Mouse (Mus musculus) c-Kit-negative CD71-positive TER-119-positive erythroid progenitor cells, embryonic 14.5 days (primary cell): ENCODE data around the gene Etv2.

Experiments used
- DNase-seq: peaks from one replicate; pipeline ENCODE4 v3.0.0-alpha.2; 2013; ENCODE audit warnings: low read depth, low spot score

Gene Etv2

DNA sequence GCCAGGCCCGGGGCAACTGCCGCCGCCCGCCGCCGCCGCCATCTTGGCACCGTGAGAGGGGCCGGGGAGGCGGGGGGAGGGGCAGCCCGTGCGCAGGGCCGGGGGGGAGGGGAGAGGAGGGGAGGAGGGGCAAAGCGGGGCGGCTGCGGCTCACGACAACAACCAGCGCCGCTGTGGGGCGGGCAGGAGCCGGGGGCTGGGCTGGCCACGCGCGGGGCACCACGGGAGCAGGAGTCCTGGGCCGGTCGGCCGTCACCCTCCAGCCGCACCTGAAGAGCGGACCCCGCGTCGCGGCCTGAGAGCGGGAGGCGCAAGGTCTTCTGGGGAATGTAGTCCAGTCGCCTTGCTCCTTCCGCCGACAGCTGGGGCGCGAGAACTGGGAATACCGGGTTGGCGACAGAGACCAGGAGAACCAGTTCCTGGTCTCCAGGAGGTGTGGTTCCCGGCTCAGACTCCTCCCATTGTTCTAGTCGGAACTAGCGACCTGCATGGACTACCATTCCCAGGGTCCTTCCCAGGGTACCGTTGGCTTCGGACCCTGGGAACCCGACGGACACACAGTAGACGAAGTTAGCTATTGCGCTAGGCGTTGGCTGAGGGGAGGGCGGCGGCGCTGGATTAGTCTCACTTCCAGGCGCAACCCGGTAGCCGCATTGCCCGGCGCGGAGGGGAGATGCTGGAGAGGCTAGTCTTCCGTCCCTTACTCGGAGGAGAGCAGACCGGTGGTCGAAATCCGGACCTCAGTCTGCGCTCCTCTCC, 46.8 kb downstream of the Etv2 start, which contains the start of gene Kmt2b:
Gene Kmt2b, minus strand, starts transcription at position 51 of the 759 bp plus-strand sequence.
- peak; percentile 88 for DNase-seq

DNA sequence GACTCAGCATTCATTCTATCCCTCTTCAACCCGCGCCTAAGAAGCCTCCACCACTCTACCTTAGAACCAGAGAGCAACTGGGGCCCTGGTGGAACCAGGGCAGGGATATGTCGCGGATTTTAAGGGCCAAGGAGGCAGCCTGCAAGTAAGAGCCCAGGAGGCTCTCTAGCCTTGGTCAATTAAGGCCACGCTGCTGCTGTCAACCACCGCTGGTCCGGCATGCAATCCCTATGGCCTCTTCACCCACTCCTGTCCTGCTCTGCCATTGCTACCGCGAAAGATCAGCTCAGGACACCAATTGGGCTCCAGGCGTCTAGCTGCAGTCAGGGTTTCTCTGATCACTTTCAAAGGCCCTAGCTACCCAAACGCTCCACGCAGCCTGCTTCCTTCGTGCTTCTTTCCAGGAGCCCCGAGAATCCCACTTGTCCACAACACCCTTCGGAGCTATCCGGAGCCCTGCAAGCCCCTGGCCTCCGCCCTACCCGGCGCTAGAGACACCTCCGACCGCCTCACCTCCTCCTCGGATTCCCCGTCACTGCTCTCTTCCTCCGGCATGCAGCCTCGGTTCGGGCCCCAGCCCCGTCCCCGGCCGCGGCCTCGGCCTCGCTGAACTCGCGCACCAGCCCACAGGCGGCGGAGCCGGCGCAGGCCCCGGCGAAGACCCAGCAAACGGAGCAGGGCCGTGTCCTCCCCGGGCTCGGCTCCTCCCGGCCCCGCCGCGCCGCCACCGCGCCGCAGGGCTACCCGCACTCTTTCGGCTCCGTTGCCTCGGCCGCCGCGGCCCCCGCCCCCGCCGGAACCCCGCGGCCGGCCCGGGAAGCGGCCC, 47.6 kb downstream of the Etv2 start:
- DNase-seq, result peak; percentile 36

DNA sequence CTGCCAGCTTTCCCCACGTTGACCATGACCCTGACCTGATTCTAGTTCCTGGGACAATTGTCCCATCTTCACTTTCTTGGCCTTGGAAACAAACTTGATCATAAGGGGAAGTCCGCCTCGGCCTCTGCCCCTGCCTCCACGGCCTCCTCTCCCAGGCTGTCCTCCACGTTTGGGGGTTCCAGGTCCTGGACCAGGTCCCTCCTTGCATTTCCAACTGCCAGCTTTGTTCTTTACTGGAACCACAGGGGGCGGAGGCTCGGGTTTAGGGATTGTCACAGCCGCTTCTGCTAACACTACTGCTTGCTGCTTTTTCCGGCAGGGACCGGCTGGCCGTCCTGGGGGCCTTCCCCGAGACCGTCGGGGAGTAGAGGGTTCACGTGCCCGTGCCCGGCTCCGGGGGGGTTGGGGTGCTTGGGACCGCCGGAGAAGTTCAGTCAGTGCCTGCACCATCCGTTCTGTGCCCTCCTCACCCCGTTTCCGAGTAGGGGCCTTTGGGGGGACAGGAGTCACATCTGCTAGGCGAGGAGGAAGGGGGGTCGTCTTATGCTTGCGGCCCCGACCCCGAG, 49.1 kb downstream of the Etv2 start:
- DNase-seq, result no peak

- DNase-seq, result no peak
Measured at GRCm38 (mm10) chr7:30585170-30585569, 50.5 kb downstream of the Etv2 start.

GRCm38 (mm10) chr7:30584339-30584738, 51.3 kb downstream of the Etv2 start:
- DNase-seq, result no peak
